Mouse (Mus musculus): Measurements from ENCODE around the gene Gm5901.

DNA sequence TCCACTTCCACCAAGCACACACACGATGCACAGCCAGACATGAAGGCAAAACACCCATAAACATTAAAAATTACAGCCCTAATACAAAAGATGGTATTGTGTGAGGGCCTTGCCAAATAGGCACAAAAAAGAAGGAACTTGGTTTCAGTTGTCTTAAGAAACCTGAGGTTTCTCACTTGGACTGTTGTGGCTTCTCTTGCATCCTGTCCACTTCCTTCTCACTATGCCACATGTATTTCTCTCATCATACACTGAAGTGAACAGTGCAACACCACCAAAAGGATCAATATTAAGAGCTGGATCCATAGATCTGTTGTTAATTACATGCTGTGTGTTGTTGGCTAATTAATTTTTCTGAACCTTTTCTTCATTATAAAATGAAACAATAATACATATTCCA is 1.9 kb upstream of the Gm5901 start:
- no peak for TF ChIP-seq CTCF (IDR thresholded peaks at IDR 0.05; ENCODE audit: borderline replicate concordance, insufficient read depth, low read length)
- TF ChIP-seq POLR2A (IDR thresholded peaks at IDR 0.05; ENCODE audit: low read depth, low read length) = no peak

All from embryonic fibroblast, embryonic 13.5 days (primary cell).